Mouse (Mus musculus) limb, embryonic 14.5 days (tissue): ENCODE results near the gene Epn3. TPM values are rescaled to one million over a fixed set of nuclear protein-coding genes. Genes with fewer than 3 reads are reported as not detected.

Experiments
- ATAC-seq: fragments of 200-750 bp; cut with Nextera tagmentation; 2 replicates; pipeline ENCODE4 v1.8.0; 2017; ENCODE audit warnings: low read depth, moderate number of reproducible peaks, moderate TSS enrichment; ENCODE audit not compliant: low FRiP score
- DNase-seq: peaks from one replicate; pipeline ENCODE4 v3.0.0-alpha.2; 2015; ENCODE audit warnings: low spot score
- H3K27ac ChIP-seq: fragments of 300-500 bp; sonication (generic); replicated peaks from 2 replicates; pipeline ENCODE4 v1.5.1; 2014; ENCODE audit warnings: low read depth, mild to moderate bottlenecking, low read length, moderate library complexity, mixed read lengths
- H3K27me3 ChIP-seq: fragments of 300-500 bp; sonication (generic); 2 replicates; pipeline ENCODE4 v1.6.1; 2014; ENCODE audit warnings: low read length, mixed read lengths; ENCODE audit not compliant: control insufficient read depth, insufficient read depth
- H3K36me3 ChIP-seq: fragments of 300-500 bp; sonication (generic); 2 replicates; pipeline ENCODE4 v1.6.1; 2014; ENCODE audit warnings: mild to moderate bottlenecking, low read length, moderate library complexity, mixed read lengths; ENCODE audit not compliant: control insufficient read depth, insufficient read depth
- H3K4me1 ChIP-seq: fragments of 300-500 bp; sonication (generic); 2 replicates; pipeline ENCODE4 v1.6.1; 2014; ENCODE audit warnings: antibody characterized with exemption, low read length, mixed read lengths; ENCODE audit not compliant: control insufficient read depth, insufficient read depth
- H3K4me2 ChIP-seq: fragments of 300-500 bp; sonication (generic); replicated peaks from 2 replicates; pipeline ENCODE4 v1.6.1; 2014; ENCODE audit warnings: low read depth, mild to moderate bottlenecking, low read length, moderate library complexity; ENCODE audit not compliant: severe bottlenecking
- H3K4me3 ChIP-seq: fragments of 300-500 bp; sonication (generic); replicated peaks from 2 replicates; pipeline ENCODE4 v1.5.1; 2014; ENCODE audit warnings: low read length
- H3K9ac ChIP-seq: fragments of 300-500 bp; sonication (generic); 2 replicates; pipeline ENCODE4 v1.6.1; 2014; ENCODE audit warnings: mild to moderate bottlenecking, low read depth, low read length, moderate library complexity; ENCODE audit not compliant: severe bottlenecking
- H3K9me3 ChIP-seq: fragments of 300-500 bp; sonication (generic); 2 replicates; pipeline ENCODE4 v1.6.1; 2016; ENCODE audit warnings: low read length; ENCODE audit not compliant: control insufficient read depth
- POLR2A ChIP-seq: fragments of 200-500 bp; IDR thresholded peaks from 2 replicates; pipeline ENCODE4 v1.8.0; 2012; ENCODE audit warnings: inconsistent platforms, mild to moderate bottlenecking, moderate library complexity, borderline replicate concordance; ENCODE audit not compliant: insufficient read depth, insufficient read length; ENCODE audit errors: extremely low read depth
- WGBS: fragments of 180-500 bp; shearing (Covaris S2); extraction: QIAGEN DNeasy Blood & Tissue Kit; methylation state at CpG from one replicate; pipeline ENCODE4 v1.1.7; 2014; 5-methylcytosine and 5-hydroxymethylcytosine counted together
- polyA plus RNA-seq, 2 experiments: library from polyadenylated mRNA; depleted of rRNA in 1 of 2; stranded (reverse) in 1 of 2; unstranded in 1 of 2; fragments of >200 nt; fragmentation: Nextera tagmentation in 1 of 2; extraction: Ambion mirVana in 1 of 2; gene quantifications; 2 replicates each; pipeline versions ENCODE4 v1.2.1 to v1.2.3; 2012 to 2014

The Epn3 gene
- polyA plus RNA-seq, 2 experiments, result 3.0 to 3.5 TPM

GRCm38 (mm10) chr11:94451091-94451773 lies 48.5 kb downstream of the Epn3 start:
- peaks cover 76% of the 10 kb centered on the region for H3K36me3 ChIP-seq
- no peak overlapping the region for H3K9ac ChIP-seq
- no peak overlapping the region for H3K27ac ChIP-seq
- H3K4me1 ChIP-seq, result peaks cover 12% of the 10 kb centered on the region; the same call in 1 of the 2 replicates
- WGBS, result 51% methylated on average over 12 of the region's 12 CpGs
- no peak overlapping the region for H3K4me3 ChIP-seq
- no peaks in the 10 kb centered on the region; the same call in 1 of the 2 replicates for H3K27me3 ChIP-seq
- no peak for TF ChIP-seq POLR2A
- no peaks in the 10 kb centered on the region for H3K9me3 ChIP-seq
- DNase-seq (no peak), ATAC-seq (no peak)
- no peak overlapping the region for H3K4me2 ChIP-seq

- Histone ChIP-seq H3K9me3 (no peaks in the 10 kb centered on the region), H3K27me3 (no peaks in the 10 kb centered on the region; the same call in 1 of the 2 replicates), H3K27ac (no peak overlapping the region), H3K9ac (no peak overlapping the region), H3K4me1 (peaks cover 26% of the 10 kb centered on the region), H3K4me3 (no peak overlapping the region), H3K4me2 (no peak overlapping the region), H3K36me3 (peaks cover 73% of the 10 kb centered on the region)
- no peak for ATAC-seq
- no peak for DNase-seq
- WGBS, result 66% methylated on average over 5 of the region's 5 CpGs
- TF ChIP-seq POLR2A, result no peak
These were observed 49.9 kb downstream of the Epn3 start for GRCm38 (mm10) chr11:94449886-94450285.

- H3K36me3 ChIP-seq, result peaks cover 71% of the 10 kb centered on the region
These were observed 50.5 kb downstream of the Epn3 start for GRCm38 (mm10) chr11:94449239-94449638.

GRCm38 (mm10) chr11:94447017-94447416 lies 52.8 kb downstream of the Epn3 start:
- no peak for TF ChIP-seq POLR2A
- WGBS, result 49% methylated on average over 3 of the region's 3 CpGs
- H3K4me3 ChIP-seq, result no peak overlapping the region
- H3K9me3 ChIP-seq, result no peaks in the 10 kb centered on the region
- ATAC-seq (no peak), DNase-seq (no peak)
- H3K36me3 ChIP-seq, result peaks cover 75% of the 10 kb centered on the region
- H3K27ac ChIP-seq, result no peak overlapping the region
- peaks cover 54% of the 10 kb centered on the region for H3K4me1 ChIP-seq
- no peak overlapping the region for H3K9ac ChIP-seq
- no peak overlapping the region for H3K4me2 ChIP-seq
- no peaks in the 10 kb centered on the region; the same call in 1 of the 2 replicates for H3K27me3 ChIP-seq

More at GRCm38 (mm10) chr11:94449239-94449638, 50.5 kb downstream of the Epn3 start:
- no peak overlapping the region for H3K27ac ChIP-seq
- H3K4me2 ChIP-seq, result no peak overlapping the region
- no peak overlapping the region for H3K9ac ChIP-seq
- TF ChIP-seq POLR2A, result no peak
- H3K4me3 ChIP-seq, result no peak overlapping the region
- DNase-seq (no peak), ATAC-seq (no peak)
- H3K4me1 ChIP-seq, result peaks cover 32% of the 10 kb centered on the region
- no peaks in the 10 kb centered on the region for H3K9me3 ChIP-seq
- WGBS, result 69% methylated on average over 8 of the region's 8 CpGs
- H3K27me3 ChIP-seq, result no peaks in the 10 kb centered on the region; the same call in 1 of the 2 replicates

GRCm38 (mm10) chr11:94445300-94445699 lies 54.5 kb downstream of the Epn3 start:
- Histone ChIP-seq H3K27ac (no peak overlapping the region), H3K4me1 (peaks cover 55% of the 10 kb centered on the region)
- ATAC-seq, result no peak

GRCm38 (mm10) chr11:94444829-94445228 lies 54.9 kb downstream of the Epn3 start:
- WGBS, result 50% methylated on average over 5 of the region's 5 CpGs
- H3K4me2 ChIP-seq, result no peak overlapping the region
- DNase-seq (no peak), ATAC-seq (no peak)
- peaks cover 55% of the 10 kb centered on the region for H3K4me1 ChIP-seq
- peaks cover 77% of the 10 kb centered on the region for H3K36me3 ChIP-seq
- no peaks in the 10 kb centered on the region for H3K27me3 ChIP-seq
- no peak for TF ChIP-seq POLR2A
- H3K9me3 ChIP-seq, result no peaks in the 10 kb centered on the region
- no peak overlapping the region for H3K4me3 ChIP-seq
- peak overlapping the region; percentile 76; the same call in 1 of the 2 replicates for H3K27ac ChIP-seq
- no peak overlapping the region for H3K9ac ChIP-seq

More at GRCm38 (mm10) chr11:94445300-94445699, 54.5 kb downstream of the Epn3 start:
- Histone ChIP-seq H3K4me2 (no peak overlapping the region), H3K9ac (no peak overlapping the region), H3K9me3 (no peaks in the 10 kb centered on the region), H3K27me3 (no peaks in the 10 kb centered on the region; the same call in 1 of the 2 replicates), H3K4me3 (no peak overlapping the region), H3K36me3 (peaks cover 77% of the 10 kb centered on the region)
- no peak for TF ChIP-seq POLR2A
- DNase-seq, result no peak
- 41% methylated on average over 4 of the region's 4 CpGs for WGBS
